Mouse (Mus musculus): Measurements from ENCODE around the gene Aff3.

Gene Aff3

GRCm38 (mm10) chr1:38392928-38393327, 271.8 kb downstream of the Aff3 start:
- DNase-seq (ENCODE audit: low spot score in 2 of 2), result peak in 1 of 2 experiments; percentile 26

- no peak for DNase-seq (ENCODE audit: low spot score in 2 of 2)
These were observed 273.9 kb downstream of the Aff3 start for GRCm38 (mm10) chr1:38390886-38391249.

GRCm38 (mm10) chr1:38390235-38390885, 274.4 kb downstream of the Aff3 start:
- no peak for DNase-seq (ENCODE audit: low spot score in 2 of 2)

DNA sequence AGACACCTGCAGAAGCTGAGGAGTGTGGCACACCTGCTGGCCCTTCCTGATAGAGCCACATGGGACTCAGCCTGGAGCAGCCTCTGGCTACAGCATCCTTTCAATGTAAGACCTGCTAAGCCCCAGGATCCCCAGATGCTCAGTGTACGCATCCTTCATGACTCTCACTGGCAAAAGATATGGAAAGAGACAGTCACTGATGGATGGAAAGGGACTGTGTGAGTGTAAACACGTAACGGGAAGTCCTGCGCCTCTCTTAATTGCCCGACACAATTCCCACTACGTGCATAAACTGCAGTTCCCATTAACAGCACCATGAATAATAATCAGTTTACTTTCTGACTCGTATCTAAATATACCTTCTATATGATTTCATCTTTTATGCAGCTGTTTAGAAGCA, 275.2 kb downstream of the Aff3 start:
- no peak for DNase-seq (ENCODE audit: low spot score in 2 of 2)

- no peak for DNase-seq (ENCODE audit: low spot score in 2 of 2)
These were observed 276.3 kb downstream of the Aff3 start for GRCm38 (mm10) chr1:38388466-38388865.

- no peak for DNase-seq (ENCODE audit: low spot score in 2 of 2)
These were observed 277.3 kb downstream of the Aff3 start for GRCm38 (mm10) chr1:38387438-38387837.

DNA sequence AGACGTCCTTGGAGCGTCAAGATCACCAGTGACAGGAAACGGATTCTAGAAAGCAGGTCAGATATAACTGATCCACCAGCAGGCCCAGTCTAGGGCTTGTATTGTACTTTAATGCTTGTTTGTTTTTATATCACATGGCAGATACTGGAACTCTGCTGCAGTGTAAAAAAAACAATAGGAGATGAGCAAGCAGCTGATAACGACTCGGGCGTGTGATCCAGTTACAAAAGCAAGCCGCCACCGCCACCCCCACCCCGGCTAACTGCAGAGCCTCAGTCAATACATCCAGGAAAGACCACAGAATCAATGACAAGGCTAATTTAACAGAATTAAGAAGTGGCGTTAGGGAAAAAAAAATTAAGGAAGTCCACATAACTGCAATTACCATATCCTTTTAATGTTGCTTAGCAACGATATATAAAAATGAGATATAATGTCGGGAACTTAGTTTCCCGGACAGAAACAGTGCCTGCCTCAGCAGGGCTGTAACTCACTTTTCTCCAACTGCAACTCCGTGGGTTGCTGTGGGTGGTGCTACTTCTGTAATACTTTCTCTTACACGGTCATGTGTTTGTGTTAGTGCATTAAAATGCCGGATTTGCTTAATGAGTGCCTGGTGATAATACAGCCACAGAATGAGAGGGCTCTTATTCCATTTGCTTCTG, 280.2 kb downstream of the Aff3 start:
- no peak for DNase-seq (ENCODE audit: low spot score in 2 of 2)

- no peak for DNase-seq (ENCODE audit: low spot score in 2 of 2)
These were observed 280.7 kb downstream of the Aff3 start for GRCm38 (mm10) chr1:38384010-38384409.

DNA sequence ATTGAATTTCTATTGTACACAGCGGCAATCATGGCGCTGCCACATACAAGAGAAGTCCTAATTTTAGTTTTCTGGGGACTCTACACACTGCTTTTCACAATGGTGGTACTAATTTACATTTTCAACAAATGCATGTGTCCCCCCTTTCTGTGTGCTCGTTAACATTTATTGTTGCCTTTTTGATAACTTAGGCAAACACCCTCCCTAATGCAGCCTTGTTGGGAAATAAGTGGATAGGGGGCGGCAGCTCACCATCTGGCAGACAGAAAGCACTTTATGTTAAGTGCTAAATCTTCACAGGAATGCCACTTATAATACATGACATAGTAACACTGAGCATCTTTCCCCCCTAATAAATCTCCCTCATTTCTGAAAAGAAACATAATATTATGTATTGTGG, 282.1 kb downstream of the Aff3 start:
- no peak for DNase-seq (ENCODE audit: low spot score in 2 of 2)

- DNase-seq (ENCODE audit: low spot score in 2 of 2), result no peak
These were observed 286.8 kb downstream of the Aff3 start for GRCm38 (mm10) chr1:38377930-38378329.

- no peak for DNase-seq (ENCODE audit: low spot score in 2 of 2)
These were observed 295.6 kb downstream of the Aff3 start for GRCm38 (mm10) chr1:38369166-38369565.

DNA sequence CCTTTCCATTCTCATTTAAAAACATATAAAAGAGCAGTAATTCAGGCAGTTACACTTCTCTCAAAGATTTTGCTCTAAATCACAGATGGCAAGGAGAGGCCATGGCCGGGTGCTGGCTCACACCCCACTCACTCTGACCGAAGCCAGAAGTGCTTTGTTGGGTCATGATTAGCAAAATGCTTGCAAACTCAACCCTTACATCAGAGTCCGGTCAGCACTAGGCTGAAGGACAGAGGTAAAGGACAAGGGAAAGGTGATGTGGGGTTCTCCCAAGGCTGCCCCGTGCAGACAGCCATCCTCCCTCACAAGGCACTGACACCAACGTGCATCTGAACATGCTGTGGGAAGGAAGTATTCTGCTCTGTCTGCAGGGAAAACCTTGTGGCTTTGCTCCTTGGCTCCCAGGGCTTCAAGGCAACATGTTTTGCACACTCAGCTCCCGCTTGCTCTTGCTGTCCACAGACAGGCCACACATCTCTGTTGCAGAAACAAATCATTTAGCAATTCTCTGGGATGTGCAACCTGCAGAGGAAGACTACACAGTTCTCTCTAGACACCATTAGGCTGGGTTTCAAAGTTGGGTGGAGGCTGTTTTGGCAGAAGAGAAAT, 296.6 kb downstream of the Aff3 start:
- no peak for DNase-seq (ENCODE audit: low spot score in 2 of 2)

- DNase-seq (ENCODE audit: low spot score in 2 of 2), result no peak
These were observed 297.2 kb downstream of the Aff3 start for GRCm38 (mm10) chr1:38367404-38368080.

DNA sequence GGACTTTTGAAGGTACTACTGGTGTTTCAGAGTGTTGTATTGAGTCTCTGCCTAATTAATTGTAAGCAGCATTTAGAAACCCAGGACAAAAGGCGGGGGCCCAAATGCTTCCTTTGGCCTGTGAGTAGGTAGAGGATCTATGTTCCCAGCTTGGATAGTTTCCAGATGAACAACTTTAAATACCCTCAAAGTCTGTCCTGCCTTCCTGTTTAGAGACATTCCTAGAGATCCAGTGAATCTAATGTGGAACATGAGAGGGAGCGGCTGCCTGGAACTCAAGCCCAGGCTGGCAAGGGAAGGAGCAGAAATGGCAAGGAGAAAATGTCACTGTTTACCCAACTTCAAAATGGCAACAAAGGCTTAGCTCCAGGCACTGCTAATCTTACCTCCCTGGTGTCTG, 300.9 kb downstream of the Aff3 start:
- no peak for DNase-seq (ENCODE audit: low spot score in 2 of 2)

DNA sequence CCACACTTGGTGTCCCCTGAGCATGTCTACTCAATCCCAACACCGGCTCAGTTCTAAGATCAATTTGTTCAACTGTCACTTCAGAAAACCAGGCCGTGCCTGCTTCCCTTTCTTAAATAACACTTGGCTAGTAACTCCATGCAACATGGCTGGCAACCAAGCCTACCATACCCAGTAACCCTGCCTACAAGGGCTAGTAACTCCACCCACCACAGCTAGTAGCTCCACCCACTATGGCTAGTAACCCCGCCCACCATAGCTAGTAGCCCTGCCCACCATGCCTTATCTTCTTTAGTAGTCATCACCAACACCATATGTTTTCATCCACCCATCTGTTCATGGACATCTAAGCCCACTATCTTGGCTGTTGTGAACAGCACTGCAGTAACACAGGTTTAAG, 302.5 kb downstream of the Aff3 start:
- no peak for DNase-seq (ENCODE audit: low spot score in 2 of 2)

DNA sequence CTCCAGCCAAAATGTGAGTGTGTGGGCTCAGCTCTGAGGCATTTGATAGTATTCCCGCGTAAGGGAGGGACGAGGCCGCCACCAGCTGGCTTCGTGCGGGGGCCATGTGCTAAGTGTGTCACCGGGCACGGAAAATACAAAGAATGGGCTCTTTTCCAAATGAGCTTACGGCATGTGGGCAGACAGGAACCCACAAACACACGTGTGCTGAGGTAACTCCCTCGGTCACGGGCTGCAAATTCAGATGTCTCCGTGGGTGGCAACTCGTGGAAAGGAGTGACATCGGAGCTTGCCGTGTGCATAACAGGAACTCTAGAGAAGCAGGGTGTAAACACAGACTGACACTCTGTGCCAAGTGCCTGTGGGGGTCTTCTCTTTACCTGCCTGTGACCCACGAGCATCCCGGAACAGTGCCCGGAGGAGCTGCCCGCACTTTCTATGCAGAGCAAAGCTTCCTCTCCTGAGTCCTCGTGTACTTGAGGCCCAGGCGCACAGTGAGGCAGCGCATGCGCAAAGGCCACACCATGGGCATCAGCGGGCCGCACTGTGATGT, 305.9 kb downstream of the Aff3 start:
- DNase-seq (ENCODE audit: low spot score in 2 of 2), result no peak

GRCm38 (mm10) chr1:38357933-38358796, 306.6 kb downstream of the Aff3 start:
- no peak for DNase-seq (ENCODE audit: low spot score in 2 of 2)

GRCm38 (mm10) chr1:38354585-38354984, 310.2 kb downstream of the Aff3 start:
- no peak for DNase-seq (ENCODE audit: low spot score in 2 of 2)

DNA sequence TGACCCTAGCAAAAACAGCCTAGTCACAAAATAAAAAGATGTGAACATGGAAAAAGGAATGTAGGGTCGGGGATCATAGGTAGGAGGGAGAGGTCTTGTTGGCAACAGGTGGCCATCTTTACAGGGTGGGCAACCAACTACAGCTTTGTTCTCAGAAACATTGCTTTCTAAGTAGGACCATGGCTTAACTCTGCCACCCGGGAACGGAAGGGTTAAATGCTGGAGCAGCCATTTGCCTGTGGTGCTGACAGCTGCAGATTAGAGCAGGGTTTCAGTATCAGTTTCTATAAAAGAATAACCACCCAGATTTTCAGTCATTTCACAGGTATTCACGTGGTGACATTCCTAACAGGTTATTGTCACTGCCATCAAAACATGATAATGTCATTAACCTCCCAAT, 317.4 kb downstream of the Aff3 start:
- no peak for DNase-seq (ENCODE audit: low spot score in 2 of 2)

GRCm38 (mm10) chr1:38334206-38334605, 330.5 kb downstream of the Aff3 start:
- no peak for DNase-seq (ENCODE audit: low spot score in 2 of 2)

GRCm38 (mm10) chr1:38332919-38333318, 331.8 kb downstream of the Aff3 start:
- DNase-seq (ENCODE audit: low spot score in 2 of 2), result no peak
